Mouse (Mus musculus): ENCODE data around the gene Pcx.
"Not testable (repeated sequence)": the region's sequence is repeated elsewhere in the genome, so short reads cannot be mapped to it uniquely, and the experiment has no call there.

Pcx gene

GRCm38 (mm10) chr19:4579296-4579695 is 69.0 kb downstream of the Pcx start:
- no peak for DNase-seq (ENCODE audit: extremely low spot score, low read depth, low spot score)

GRCm38 (mm10) chr19:4583856-4584255 is 73.6 kb downstream of the Pcx start:
- DNase-seq (ENCODE audit: extremely low spot score, low read depth, low spot score) = no peak

GRCm38 (mm10) chr19:4586783-4587182 is 76.5 kb downstream of the Pcx start:
- not testable (repeated sequence) for DNase-seq (ENCODE audit: extremely low spot score, low read depth, low spot score)

GRCm38 (mm10) chr19:4587426-4587825 is 77.2 kb downstream of the Pcx start:
- no peak for DNase-seq (ENCODE audit: extremely low spot score, low read depth, low spot score)

GRCm38 (mm10) chr19:4588430-4588829 is 78.2 kb downstream of the Pcx start:
- no peak for DNase-seq (ENCODE audit: extremely low spot score, low read depth, low spot score)

- no peak for DNase-seq (ENCODE audit: extremely low spot score, low read depth, low spot score)
These were observed 78.8 kb downstream of the Pcx start for GRCm38 (mm10) chr19:4589081-4589480.

- DNase-seq (ENCODE audit: extremely low spot score, low read depth, low spot score) = no peak
These were observed 79.8 kb downstream of the Pcx start for GRCm38 (mm10) chr19:4590025-4590424.

- DNase-seq (ENCODE audit: extremely low spot score, low read depth, low spot score) = no peak
These were observed 83.7 kb downstream of the Pcx start for GRCm38 (mm10) chr19:4593792-4594522.

GRCm38 (mm10) chr19:4596071-4596470 is 85.8 kb downstream of the Pcx start:
- no peak for DNase-seq (ENCODE audit: extremely low spot score, low read depth, low spot score)

GRCm38 (mm10) chr19:4602459-4602858 is 92.2 kb downstream of the Pcx start:
- DNase-seq (ENCODE audit: extremely low spot score, low read depth, low spot score) = no peak

GRCm38 (mm10) chr19:4603801-4604723 is 93.8 kb downstream of the Pcx start:
- no peak for DNase-seq (ENCODE audit: extremely low spot score, low read depth, low spot score)

- no peak for DNase-seq (ENCODE audit: extremely low spot score, low read depth, low spot score)
These were observed 95.4 kb downstream of the Pcx start for GRCm38 (mm10) chr19:4605654-4606053.

GRCm38 (mm10) chr19:4607406-4607805 is 97.1 kb downstream of the Pcx start:
- DNase-seq (ENCODE audit: extremely low spot score, low read depth, low spot score) = no peak

GRCm38 (mm10) chr19:4608511-4608910 is 98.2 kb downstream of the Pcx start:
- no peak for DNase-seq (ENCODE audit: extremely low spot score, low read depth, low spot score)

GRCm38 (mm10) chr19:4610109-4610508 is 99.8 kb downstream of the Pcx start:
- DNase-seq (ENCODE audit: extremely low spot score, low read depth, low spot score) = no peak

- no peak for DNase-seq (ENCODE audit: extremely low spot score, low read depth, low spot score)
These were observed 102.1 kb downstream of the Pcx start for GRCm38 (mm10) chr19:4612181-4612961.

- DNase-seq (ENCODE audit: extremely low spot score, low read depth, low spot score) = no peak
These were observed 103.4 kb downstream of the Pcx start for GRCm38 (mm10) chr19:4613464-4614304.

- no peak for DNase-seq (ENCODE audit: extremely low spot score, low read depth, low spot score)
These were observed 104.3 kb downstream of the Pcx start for GRCm38 (mm10) chr19:4614305-4615150.
